Mouse (Mus musculus) c-Kit-positive CD71-negative TER-119-negative erythroid progenitor cells, embryonic 14.5 days (primary cell): ENCODE measurements around the gene Kif26b.

Experiments
- DNase-seq: peaks from one replicate; pipeline ENCODE4 v3.0.0-alpha.2; 2013; ENCODE audit warnings: low read depth

Kif26b gene

DNA sequence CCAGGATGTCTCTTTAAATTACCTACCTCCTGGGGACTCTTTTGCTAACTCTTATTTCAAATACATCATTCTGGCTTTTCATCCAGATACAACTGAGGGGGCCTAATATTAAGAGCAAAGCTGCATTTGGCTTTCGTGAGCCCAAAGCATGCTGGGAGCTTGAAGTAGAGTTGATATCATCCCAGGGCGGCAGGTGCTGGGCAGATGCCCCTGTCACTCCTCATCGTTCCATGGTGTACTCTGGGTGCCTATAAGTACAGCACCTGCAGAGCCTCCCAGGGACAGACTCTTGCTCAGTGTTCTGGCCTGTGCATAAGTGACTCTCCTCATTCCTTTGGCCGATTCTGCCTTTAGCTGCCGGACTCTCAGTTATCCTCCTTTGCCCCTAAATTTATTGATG is 13.5 kb downstream of the Kif26b start:
- no peak for DNase-seq

DNA sequence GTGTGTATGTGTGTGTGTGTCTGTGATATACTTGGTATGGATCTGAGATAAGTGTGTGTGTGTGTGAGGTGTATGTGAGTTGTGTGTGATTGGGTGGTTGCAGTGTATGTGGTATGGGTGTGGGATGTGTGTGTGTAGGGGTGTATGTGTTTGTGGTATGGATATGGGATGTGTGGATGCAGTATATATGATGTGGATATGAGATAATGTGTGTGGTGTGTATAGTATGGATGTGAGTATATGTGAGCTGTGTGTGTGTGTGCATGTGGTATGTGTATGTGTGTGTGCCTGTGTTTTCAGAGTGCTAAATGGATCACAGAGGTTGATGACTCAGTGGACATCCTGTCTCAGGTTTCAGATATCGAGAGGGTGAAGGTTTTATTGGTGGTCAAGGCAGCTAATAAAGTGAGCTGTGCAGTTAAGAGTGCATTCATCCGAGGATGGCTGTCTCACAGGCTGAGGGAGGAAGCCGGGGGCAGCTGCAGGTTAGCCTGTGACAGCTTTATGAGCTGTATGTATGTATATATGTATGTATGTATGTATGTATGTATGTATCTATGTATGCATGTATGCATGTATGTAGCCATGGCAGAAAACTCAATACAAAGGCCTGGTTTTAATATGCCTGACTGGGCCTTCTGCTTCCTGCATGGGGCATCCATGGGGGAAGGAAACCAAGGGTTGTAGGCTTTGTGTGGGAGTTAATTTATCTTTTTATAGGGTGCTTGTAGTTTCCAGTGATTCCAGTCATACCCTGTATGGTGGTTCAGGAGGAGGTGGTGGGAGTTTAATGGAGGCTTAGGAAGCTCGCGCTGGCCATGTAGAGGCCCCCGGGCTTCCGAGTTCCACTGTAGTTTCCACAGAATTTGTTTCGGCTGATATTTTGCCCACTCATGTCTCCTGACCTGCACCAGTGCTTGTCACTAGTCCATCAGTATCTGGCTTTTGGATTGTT is 14.3 kb downstream of the Kif26b start:
- DNase-seq: no peak

GRCm38 (mm10) chr1:178544585-178544984 is 15.7 kb downstream of the Kif26b start:
- no peak for DNase-seq

GRCm38 (mm10) chr1:178549576-178549975 is 20.7 kb downstream of the Kif26b start:
- DNase-seq: no peak

- DNase-seq: no peak
These were observed 21.6 kb downstream of the Kif26b start for GRCm38 (mm10) chr1:178550477-178551047.

- DNase-seq: no peak
These were observed 23.5 kb downstream of the Kif26b start for GRCm38 (mm10) chr1:178552278-178552897.

DNA sequence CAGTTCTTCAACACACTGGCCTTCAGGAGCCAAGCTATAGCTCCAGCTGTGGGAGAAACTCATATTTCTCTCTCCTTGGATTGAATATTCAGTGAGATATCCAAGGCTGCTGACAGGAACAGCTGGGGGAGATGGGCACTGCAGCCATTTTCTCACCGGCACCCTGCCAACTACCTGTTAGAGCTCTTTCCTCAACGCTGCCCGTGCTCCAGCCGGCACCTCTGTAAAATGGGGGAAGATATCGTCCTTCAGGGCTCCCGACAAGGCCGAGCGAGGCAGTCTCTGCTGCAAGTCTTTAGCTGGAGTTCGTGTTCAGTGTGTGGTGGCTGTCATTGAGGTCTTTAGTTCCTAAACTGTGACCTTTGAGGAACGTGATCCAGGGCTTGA is 24.0 kb downstream of the Kif26b start:
- DNase-seq: no peak

- DNase-seq: no peak
These were observed 27.3 kb downstream of the Kif26b start for GRCm38 (mm10) chr1:178556226-178556625.

GRCm38 (mm10) chr1:178560043-178560442 is 31.1 kb downstream of the Kif26b start:
- DNase-seq: no peak

DNA sequence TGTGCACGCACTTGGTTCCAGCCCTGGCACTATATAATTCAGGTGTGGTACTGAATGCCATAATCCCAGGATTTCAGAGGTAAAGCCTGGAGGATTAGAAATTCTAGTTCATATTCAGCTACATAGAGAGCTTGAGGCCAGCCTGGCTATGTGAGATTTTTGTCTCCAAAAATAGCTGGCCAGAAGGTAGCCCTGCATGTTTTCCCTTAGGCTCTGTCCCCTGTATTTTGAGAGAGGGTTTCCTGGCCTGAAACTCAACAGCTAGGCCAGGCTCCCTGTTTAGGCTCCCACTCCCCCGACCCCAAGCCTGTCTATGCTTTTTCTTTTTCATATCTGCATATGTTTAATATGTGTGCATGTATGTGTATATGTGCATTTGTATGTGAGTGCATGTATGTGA is 34.9 kb downstream of the Kif26b start:
- no peak for DNase-seq

DNA sequence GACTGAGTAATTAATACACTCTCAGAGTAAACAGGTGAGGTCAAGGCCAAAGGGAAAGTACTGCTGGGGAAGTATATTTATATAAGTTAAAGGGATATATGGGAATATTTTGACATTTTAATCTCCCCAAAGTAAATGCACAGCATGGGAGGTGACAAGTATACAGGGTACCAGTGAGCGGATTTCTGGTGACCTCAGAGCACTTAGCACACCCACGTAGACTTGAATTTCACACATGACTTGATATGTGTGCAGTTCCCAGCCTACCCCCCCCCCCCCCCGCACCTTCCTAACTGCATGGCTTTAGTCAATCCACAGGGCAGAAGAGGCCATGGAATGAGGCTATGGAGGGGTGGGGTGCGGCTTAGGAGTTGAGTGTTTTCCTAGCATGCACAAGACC is 35.9 kb downstream of the Kif26b start:
- DNase-seq: no peak

DNA sequence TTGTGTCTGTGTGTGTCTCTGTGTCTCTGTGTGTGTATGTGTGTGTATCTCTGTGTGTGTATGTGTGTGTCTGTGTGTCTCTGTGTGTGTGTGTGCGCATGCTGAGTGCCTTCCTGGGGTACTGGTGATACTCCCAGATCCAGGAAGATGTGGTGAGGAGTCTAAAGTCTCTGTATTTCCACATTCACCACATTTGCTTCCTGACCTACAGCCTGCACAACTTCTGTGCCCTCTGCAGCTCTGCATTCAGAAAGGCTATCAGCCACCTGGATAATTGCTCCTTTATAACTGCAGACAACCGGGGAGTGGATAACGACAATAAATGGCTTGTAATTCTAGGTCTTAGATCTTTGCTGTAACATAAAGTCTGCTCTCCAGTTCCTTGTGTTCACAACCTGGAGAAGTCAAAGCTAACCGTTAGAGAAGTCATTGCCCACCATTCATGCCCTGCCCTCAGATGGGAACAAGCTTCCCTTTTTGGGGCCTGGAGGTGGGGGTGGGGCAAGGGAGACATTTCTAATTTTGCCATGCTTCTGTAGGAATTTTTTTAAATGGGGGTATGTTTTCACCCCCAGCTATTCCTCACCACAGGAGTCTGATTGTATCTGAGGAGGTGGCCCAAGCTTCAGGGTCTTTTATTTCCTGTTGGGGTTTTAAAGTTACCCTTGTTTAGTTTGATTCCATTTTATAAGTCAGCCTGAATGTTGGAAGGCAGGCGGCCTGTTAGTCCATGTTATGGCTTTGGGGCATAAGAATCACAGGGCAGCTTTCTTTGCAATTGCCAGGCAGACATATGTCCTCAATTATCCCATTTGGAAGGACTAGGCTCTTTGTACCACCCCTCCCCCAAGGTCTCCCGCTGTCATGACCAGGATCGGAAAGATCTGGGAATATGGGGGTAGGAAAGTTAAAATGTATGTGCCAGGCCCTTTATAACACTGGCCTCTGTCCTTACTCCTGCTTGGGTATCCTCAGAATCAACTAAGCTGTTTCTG is 39.9 kb downstream of the Kif26b start:
- DNase-seq: no peak

DNA sequence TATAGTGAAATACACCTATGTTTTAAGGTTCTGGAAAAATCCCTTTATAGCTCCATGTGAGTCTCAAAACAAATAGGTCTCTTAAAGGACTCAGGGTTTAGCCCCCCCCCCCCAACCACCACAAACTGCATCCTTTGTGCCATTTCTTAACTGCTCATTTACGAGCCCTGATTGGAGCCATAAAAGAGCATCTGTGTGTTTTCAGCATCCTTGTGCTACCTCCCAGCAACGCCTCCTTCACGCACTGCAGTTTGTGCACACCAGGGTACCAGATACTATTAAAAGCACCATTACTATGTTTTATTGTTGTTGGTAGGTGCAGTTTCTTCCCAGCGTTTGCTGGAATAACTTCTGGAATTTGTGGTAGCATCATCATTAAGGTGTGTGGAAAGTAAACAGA is 42.1 kb downstream of the Kif26b start:
- no peak for DNase-seq

DNA sequence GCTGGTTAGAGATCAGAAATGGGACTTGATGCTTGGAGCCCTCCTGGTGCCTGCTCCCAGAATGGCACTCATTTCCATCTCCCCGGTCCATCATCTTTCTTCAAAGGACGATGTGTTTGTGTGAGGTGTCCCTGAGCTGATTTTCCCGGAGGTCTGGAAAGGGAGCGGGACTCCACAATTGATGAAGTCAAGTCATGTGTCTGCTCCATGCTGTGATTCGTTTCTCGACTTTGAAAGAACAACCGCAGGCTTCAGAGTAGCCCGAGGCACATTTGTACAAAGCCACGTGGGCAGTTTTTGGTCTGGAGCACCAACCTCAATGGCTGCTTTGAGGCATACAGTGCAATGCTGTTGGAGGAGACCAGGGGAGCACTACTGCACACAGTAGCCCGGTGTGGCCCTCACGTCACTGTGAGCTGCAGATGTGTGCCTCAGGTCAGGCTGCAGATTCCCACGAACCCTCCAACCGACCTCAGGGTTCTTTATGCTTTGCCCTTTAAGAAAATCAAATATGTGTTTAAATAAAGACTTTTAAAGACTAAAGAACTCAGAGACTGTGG is 43.0 kb downstream of the Kif26b start:
- DNase-seq: no peak

GRCm38 (mm10) chr1:178573406-178574032 is 44.6 kb downstream of the Kif26b start:
- no peak for DNase-seq

GRCm38 (mm10) chr1:178575706-178576105 is 46.8 kb downstream of the Kif26b start:
- no peak for DNase-seq

DNA sequence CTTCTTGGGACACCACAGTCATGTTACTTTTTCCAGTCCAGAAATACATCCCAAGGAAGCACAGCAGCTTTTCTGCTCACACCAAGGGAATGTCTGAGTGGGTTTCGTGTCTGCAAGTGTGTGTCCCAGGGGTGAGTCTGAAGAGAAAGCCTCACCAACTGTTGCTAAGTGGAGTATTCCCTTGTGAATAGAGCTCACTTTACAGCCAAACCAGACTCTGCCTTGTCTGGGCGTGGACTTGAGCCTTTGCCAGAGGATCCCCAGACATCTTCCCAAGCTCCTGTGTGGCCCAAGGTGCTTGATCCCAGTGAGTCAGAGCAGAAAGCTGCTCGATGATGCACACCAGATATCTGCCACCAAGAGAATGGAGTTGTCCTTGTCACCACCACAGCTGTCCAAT is 48.0 kb downstream of the Kif26b start:
- DNase-seq: no peak

GRCm38 (mm10) chr1:178585366-178586020 is 56.6 kb downstream of the Kif26b start:
- DNase-seq: no peak

GRCm38 (mm10) chr1:178590229-178591171 is 61.6 kb downstream of the Kif26b start:
- DNase-seq: no peak
